Mouse (Mus musculus) hindbrain, embryonic 14.5 days (tissue): Measurements from ENCODE around the gene Mmel1. TPM values are rescaled to one million over a fixed set of nuclear protein-coding genes. Genes with fewer than 3 reads are reported as not detected.

Experiments used
- ATAC-seq: fragments of 200-750 bp; cut with Nextera tagmentation; 2 replicates; pipeline ENCODE4 v1.8.0; 2017; ENCODE audit warnings: moderate number of reproducible peaks, mild to moderate bottlenecking, moderate TSS enrichment, moderate library complexity; ENCODE audit not compliant: low FRiP score
- DNase-seq: peaks from one replicate; pipeline ENCODE4 v3.0.0-alpha.2; 2015; ENCODE audit warnings: low spot score
- H3K27ac ChIP-seq: fragments of 300-500 bp; sonication (generic); 2 replicates; pipeline ENCODE4 v1.5.1; 2014; ENCODE audit warnings: mild to moderate bottlenecking, moderate library complexity
- H3K27me3 ChIP-seq: fragments of 300-500 bp; sonication (generic); 2 replicates; pipeline ENCODE4 v1.6.1; 2014; ENCODE audit warnings: mild to moderate bottlenecking, low read length, mixed read lengths; ENCODE audit not compliant: control insufficient read depth, insufficient read depth
- H3K36me3 ChIP-seq: fragments of 300-500 bp; sonication (generic); replicated peaks from 2 replicates; pipeline ENCODE4 v1.6.1; 2014; ENCODE audit not compliant: control insufficient read depth, insufficient read depth
- H3K4me1 ChIP-seq: fragments of 300-500 bp; sonication (generic); replicated peaks from 2 replicates; pipeline ENCODE4 v1.6.1; 2014; ENCODE audit warnings: antibody characterized with exemption, low read length, mixed read lengths; ENCODE audit not compliant: control insufficient read depth, insufficient read depth
- H3K4me2 ChIP-seq: fragments of 300-500 bp; sonication (generic); replicated peaks from 2 replicates; pipeline ENCODE4 v1.6.1; 2014; ENCODE audit warnings: mild to moderate bottlenecking, moderate library complexity
- H3K4me3 ChIP-seq: fragments of 300-500 bp; sonication (generic); replicated peaks from 2 replicates; pipeline ENCODE4 v1.5.1; 2014; ENCODE audit warnings: mild to moderate bottlenecking, low read length
- H3K9ac ChIP-seq: fragments of 300-500 bp; sonication (generic); 2 replicates; pipeline ENCODE4 v1.6.1; 2014
- H3K9me3 ChIP-seq: fragments of 300-500 bp; sonication (generic); 2 replicates; pipeline ENCODE4 v1.6.1; 2016; ENCODE audit warnings: low read length; ENCODE audit not compliant: control insufficient read depth
- WGBS: fragments of 180-500 bp; shearing (Covaris S2); extraction: QIAGEN DNeasy Blood & Tissue Kit; methylation state at CpG from one replicate; pipeline ENCODE4 v1.1.7; 2014; 5-methylcytosine and 5-hydroxymethylcytosine counted together
- polyA plus RNA-seq: library from polyadenylated mRNA; unstranded; fragments of >200 nt; fragmentation: Nextera tagmentation; extraction: Ambion mirVana; gene quantifications from 2 replicates; pipeline ENCODE4 v1.2.1, GENCODE M21; 2014

Gene Mmel1
- polyA plus RNA-seq, 1 experiment from 2014 or later: 0.23 TPM

GRCm38 (mm10) chr4:154857366-154858240 lies 11.8 kb upstream of the Mmel1 start:
- Histone ChIP-seq H3K27ac (no peak overlapping the region), H3K9me3 (no peaks in the 10 kb centered on the region), H3K4me3 (no peak overlapping the region), H3K36me3 (no peaks in the 10 kb centered on the region), H3K4me2 (no peak overlapping the region), H3K27me3 (peaks cover 18% of the 10 kb centered on the region), H3K9ac (no peak overlapping the region), H3K4me1 (no peaks in the 10 kb centered on the region; the same call in 1 of the 2 replicates)
- ATAC-seq: no peak
- DNase-seq: no peak
- 82% methylated on average over 10 of the region's 10 CpGs for WGBS

GRCm38 (mm10) chr4:154858601-154859000 lies 10.8 kb upstream of the Mmel1 start:
- Histone ChIP-seq H3K4me3 (no peak overlapping the region), H3K27ac (no peak overlapping the region), H3K36me3 (no peaks in the 10 kb centered on the region), H3K4me2 (no peak overlapping the region), H3K27me3 (peaks cover 16% of the 10 kb centered on the region), H3K9me3 (no peaks in the 10 kb centered on the region), H3K4me1 (no peaks in the 10 kb centered on the region; the same call in none of the 2 replicates), H3K9ac (no peak overlapping the region)
- DNase-seq (no peak), ATAC-seq (no peak)
- WGBS: 77% methylated on average over 3 of the region's 3 CpGs

- ATAC-seq (no peak), DNase-seq (no peak)
- Histone ChIP-seq H3K36me3 (no peaks in the 10 kb centered on the region), H3K4me2 (no peak overlapping the region), H3K27me3 (no peaks in the 10 kb centered on the region), H3K9me3 (no peaks in the 10 kb centered on the region), H3K27ac (no peak overlapping the region), H3K4me1 (peaks cover 6% of the 10 kb centered on the region), H3K9ac (no peak overlapping the region), H3K4me3 (no peak overlapping the region)
- 73% methylated on average over 5 of the region's 5 CpGs for WGBS
Observed at GRCm38 (mm10) chr4:154861967-154862366, 7.4 kb upstream of the Mmel1 start.

GRCm38 (mm10) chr4:154863436-154863935 lies 5.9 kb upstream of the Mmel1 start:
- no peak overlapping the region for H3K27ac ChIP-seq
- no peak for ATAC-seq

GRCm38 (mm10) chr4:154864271-154864771 lies 5.1 kb upstream of the Mmel1 start:
- H3K4me3 ChIP-seq: peak overlapping the region; percentile 31
- H3K9ac ChIP-seq: peak overlapping the region; percentile 49
- 1% methylated on average over 18 of the region's 18 CpGs for WGBS
- no peaks in the 10 kb centered on the region for H3K27me3 ChIP-seq
- no peaks in the 10 kb centered on the region for H3K36me3 ChIP-seq
- DNase-seq (peak; percentile 96), ATAC-seq (peak; percentile 91)
- H3K9me3 ChIP-seq: no peaks in the 10 kb centered on the region
- H3K4me2 ChIP-seq: peak overlapping the region; percentile 55
- H3K4me1 ChIP-seq: peaks cover 6% of the 10 kb centered on the region
- peak overlapping the region; percentile 72 for H3K27ac ChIP-seq

More at GRCm38 (mm10) chr4:154863436-154863935, 5.9 kb upstream of the Mmel1 start:
- H3K4me1 ChIP-seq: peaks cover 6% of the 10 kb centered on the region
- H3K27me3 ChIP-seq: no peaks in the 10 kb centered on the region
- no peak overlapping the region for H3K9ac ChIP-seq
- H3K9me3 ChIP-seq: no peaks in the 10 kb centered on the region
- DNase-seq: no peak
- H3K4me2 ChIP-seq: no peak overlapping the region
- no peak overlapping the region for H3K4me3 ChIP-seq
- WGBS: 84% methylated on average over 3 of the region's 3 CpGs
- no peaks in the 10 kb centered on the region for H3K36me3 ChIP-seq

- Histone ChIP-seq H3K9me3 (no peaks in the 10 kb centered on the region), H3K4me3 (no peak overlapping the region), H3K9ac (peak overlapping the region; percentile 49), H3K27ac (peak overlapping the region; percentile 72), H3K4me2 (peak overlapping the region; percentile 55), H3K36me3 (no peaks in the 10 kb centered on the region), H3K27me3 (no peaks in the 10 kb centered on the region), H3K4me1 (peaks cover 6% of the 10 kb centered on the region)
- ATAC-seq (no peak), DNase-seq (no peak)
- WGBS: 85% methylated on average over 18 of the region's 18 CpGs
Observed at GRCm38 (mm10) chr4:154864961-154865760, 4.2 kb upstream of the Mmel1 start.

- Histone ChIP-seq H3K27ac (no peak overlapping the region), H3K9ac (no peak overlapping the region), H3K4me3 (no peak overlapping the region), H3K27me3 (no peaks in the 10 kb centered on the region), H3K36me3 (no peaks in the 10 kb centered on the region), H3K9me3 (no peaks in the 10 kb centered on the region), H3K4me2 (no peak overlapping the region), H3K4me1 (peaks cover 6% of the 10 kb centered on the region)
- DNase-seq (no peak), ATAC-seq (no peak)
- WGBS: 91% methylated on average over 5 of the region's 5 CpGs
Observed at GRCm38 (mm10) chr4:154866391-154866790, 3.0 kb upstream of the Mmel1 start.

- Histone ChIP-seq H3K27me3 (no peaks in the 10 kb centered on the region), H3K9ac (no peak overlapping the region), H3K4me3 (no peak overlapping the region), H3K27ac (no peak overlapping the region), H3K36me3 (no peaks in the 10 kb centered on the region), H3K9me3 (no peaks in the 10 kb centered on the region), H3K4me2 (no peak overlapping the region), H3K4me1 (peaks cover 6% of the 10 kb centered on the region)
- 87% methylated on average over 6 of the region's 6 CpGs for WGBS
- DNase-seq (no peak), ATAC-seq (no peak)
Observed at GRCm38 (mm10) chr4:154867257-154867656, 2.1 kb upstream of the Mmel1 start.

- Histone ChIP-seq H3K27me3 (no peaks in the 10 kb centered on the region), H3K36me3 (no peaks in the 10 kb centered on the region), H3K9ac (no peak overlapping the region), H3K4me3 (no peak overlapping the region), H3K27ac (no peak overlapping the region), H3K4me2 (no peak overlapping the region), H3K9me3 (no peaks in the 10 kb centered on the region), H3K4me1 (no peaks in the 10 kb centered on the region)
- ATAC-seq (no peak), DNase-seq (no peak)
- WGBS: 68% methylated on average over 4 of the region's 4 CpGs
Observed at GRCm38 (mm10) chr4:154870721-154871120, 1.3 kb downstream of the Mmel1 start.
